Mouse (Mus musculus) G1E (cell line): ENCODE data around the gene Ksr1. TPM values are rescaled to one million over a fixed set of nuclear protein-coding genes. Genes with fewer than 3 reads are reported as not detected.

ENCODE experiments used
- ATAC-seq: 2 replicates; pipeline ENCODE4 v1.8.0; 2016; ENCODE audit warnings: mild to moderate bottlenecking; ENCODE audit not compliant: insufficient number of reproducible peaks, poor library complexity, low FRiP score, severe bottlenecking; ENCODE audit errors: extremely low read depth
- DNase-seq: peaks from one replicate; pipeline ENCODE4 v3.0.0; 2012; ENCODE audit warnings: low spot score
- H3K27me3 ChIP-seq: 2 replicates; pipeline ENCODE4 v1.6.1; 2012; ENCODE audit warnings: mild to moderate bottlenecking, low read length, inconsistent platforms; ENCODE audit not compliant: insufficient read depth
- H3K36me3 ChIP-seq: replicated peaks from 2 replicates; pipeline ENCODE3; 2012; ENCODE audit warnings: mild to moderate bottlenecking, inconsistent platforms
- H3K4me1 ChIP-seq: 2 replicates; pipeline ENCODE4 v1.6.1; 2012; ENCODE audit warnings: low read depth, low read length, inconsistent platforms, mixed read lengths; ENCODE audit not compliant: insufficient read depth
- H3K4me3 ChIP-seq: 2 replicates; pipeline ENCODE4 v1.5.1; 2012; ENCODE audit warnings: low read depth, mild to moderate bottlenecking, inconsistent platforms, low read length, moderate library complexity, mixed read lengths
- H3K9me3 ChIP-seq: replicated peaks from 2 replicates; pipeline ENCODE4 v1.6.1; 2012; ENCODE audit warnings: inconsistent platforms
- CTCF ChIP-seq: IDR thresholded peaks from 2 replicates; pipeline ENCODE4 v1.5.1; 2012; ENCODE audit warnings: low read depth, low read length, inconsistent platforms, mixed read lengths
- GATA1 ChIP-seq: IDR thresholded peaks from 2 replicates; pipeline ENCODE4 v1.6.1; 2012; ENCODE audit warnings: borderline replicate concordance, low read length, inconsistent platforms, mixed read lengths
- GATA2 ChIP-seq: IDR thresholded peaks from 2 replicates; pipeline ENCODE4 v1.6.1; 2012; ENCODE audit warnings: low read depth, low read length, inconsistent platforms, borderline replicate concordance
- POLR2AphosphoS5 ChIP-seq: IDR thresholded peaks from 2 replicates; pipeline ENCODE4 v1.6.1; 2012; ENCODE audit warnings: low read depth, low read length, inconsistent platforms; ENCODE audit not compliant: insufficient replicate concordance
- TAL1 ChIP-seq: conservative IDR thresholded peaks from 2 replicates; pipeline ENCODE4 v1.6.1; 2012; ENCODE audit warnings: low read depth, low read length, inconsistent platforms, mixed read lengths
- polyA plus RNA-seq: library from polyadenylated mRNA; stranded (reverse); fragments of >175 nt; gene quantifications from 2 replicates; pipeline ENCODE4 v1.2.3, GENCODE M21; 2012
- total RNA-seq, 2 experiments: library from RNA; stranded (forward) in 1 of 2; stranded (reverse) in 1 of 2; fragments of 200-1000 nt in 1 of 2; fragments of >200 nt in 1 of 2; fragmentation: Nextera tagmentation in 1 of 2; gene quantifications; 2 replicates each; pipeline ENCODE4 v1.2.3; 2014 to 2017

Ksr1 gene
- total and polyA plus RNA-seq, 3 experiments: 3.3 to 9.0 (median 3.8) TPM

- H3K27me3 ChIP-seq: no peaks in the 10 kb centered on the region
- no peaks in the 10 kb centered on the region for H3K9me3 ChIP-seq
- TF ChIP-seq GATA2: no peak
- TF ChIP-seq TAL1: no peak
- TF ChIP-seq CTCF: no peak
- TF ChIP-seq GATA1: no peak
- TF ChIP-seq POLR2AphosphoS5: no peak
- H3K36me3 ChIP-seq: peaks cover 81% of the 10 kb centered on the region
- H3K4me3 ChIP-seq: no peak overlapping the region
- no peak for ATAC-seq
- H3K4me1 ChIP-seq: peaks cover 61% of the 10 kb centered on the region
- no peak for DNase-seq
These were observed 169.3 kb downstream of the Ksr1 start for GRCm38 (mm10) chr11:78976731-78977510.

DNA sequence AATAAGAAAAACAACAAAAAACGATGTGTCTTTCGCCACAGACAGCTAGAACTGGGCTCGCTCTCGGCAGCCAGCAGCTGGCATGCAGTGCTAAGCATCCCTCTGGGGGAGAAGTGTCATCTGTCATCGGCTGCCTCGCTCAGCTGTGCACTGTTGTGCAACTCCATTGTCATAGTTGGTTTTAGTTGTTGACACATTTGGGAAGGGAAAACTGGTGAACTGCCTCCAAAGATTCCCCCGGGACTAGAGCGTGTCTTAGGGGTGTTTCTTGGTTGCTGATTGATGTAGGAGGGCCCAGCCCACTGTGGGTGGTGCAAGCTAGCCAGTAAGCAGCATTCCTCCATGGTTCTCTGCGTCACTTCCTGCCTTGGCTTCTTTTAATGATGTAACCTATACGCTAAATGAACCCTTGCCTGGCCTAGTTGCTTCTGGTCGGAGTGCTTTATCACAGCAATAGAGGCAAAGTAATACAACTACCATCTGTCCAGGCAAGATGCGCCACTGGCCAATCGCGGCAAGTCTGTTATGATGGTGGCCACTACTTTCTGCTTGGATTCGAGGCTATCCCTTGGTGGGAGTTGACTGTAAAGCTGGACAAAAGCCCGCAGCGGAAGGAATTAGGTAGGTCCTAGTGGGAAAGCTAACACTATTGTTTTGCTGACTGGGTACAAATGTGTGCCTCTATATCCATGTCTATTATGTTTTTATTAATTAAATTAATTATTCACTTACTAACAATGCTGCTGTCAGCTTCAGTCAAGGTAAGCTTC lies 172.6 kb downstream of the Ksr1 start:
- peaks cover 98% of the 10 kb centered on the region for H3K36me3 ChIP-seq
- DNase-seq (no peak), ATAC-seq (no peak)
- no peaks in the 10 kb centered on the region for H3K27me3 ChIP-seq
- no peaks in the 10 kb centered on the region for H3K9me3 ChIP-seq
- H3K4me3 ChIP-seq: no peak overlapping the region
- TF ChIP-seq GATA1: no peak
- TF ChIP-seq TAL1: no peak
- no peak for TF ChIP-seq GATA2
- no peak for TF ChIP-seq POLR2AphosphoS5
- TF ChIP-seq CTCF: no peak
- H3K4me1 ChIP-seq: peaks cover 48% of the 10 kb centered on the region

- DNase-seq (no peak), ATAC-seq (no peak)
- TF ChIP-seq GATA1 (no peak), GATA2 (no peak), CTCF (no peak), TAL1 (no peak), POLR2AphosphoS5 (no peak)
- no peaks in the 10 kb centered on the region for H3K9me3 ChIP-seq
- H3K4me3 ChIP-seq: no peak overlapping the region
- peaks cover 48% of the 10 kb centered on the region for H3K4me1 ChIP-seq
- peaks cover 99% of the 10 kb centered on the region for H3K36me3 ChIP-seq
- no peaks in the 10 kb centered on the region for H3K27me3 ChIP-seq
These were observed 173.3 kb downstream of the Ksr1 start for GRCm38 (mm10) chr11:78972811-78973351.

DNA sequence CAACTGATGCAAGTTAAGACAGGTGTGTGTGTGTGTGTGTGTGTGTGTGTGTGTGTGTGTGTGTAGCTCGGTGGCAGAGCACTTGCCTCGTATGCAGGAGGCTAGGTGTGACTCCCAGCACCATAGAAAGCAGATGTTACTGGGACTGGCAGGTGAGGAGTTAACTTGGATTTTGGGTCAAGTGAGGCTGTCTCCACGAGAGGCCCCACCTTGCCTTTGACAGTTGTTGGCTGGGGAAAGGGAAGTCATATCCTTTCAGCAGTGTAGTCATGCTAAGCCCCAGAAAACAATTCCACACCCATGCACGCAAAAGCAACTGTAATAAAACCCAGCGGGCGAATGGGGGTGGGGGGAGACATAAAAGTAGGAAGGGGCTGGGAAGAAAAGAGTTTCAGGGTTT lies 173.9 kb downstream of the Ksr1 start:
- no peak overlapping the region for H3K4me3 ChIP-seq
- DNase-seq (no peak), ATAC-seq (no peak)
- H3K9me3 ChIP-seq: no peaks in the 10 kb centered on the region
- H3K4me1 ChIP-seq: peaks cover 49% of the 10 kb centered on the region
- H3K36me3 ChIP-seq: peaks cover 99% of the 10 kb centered on the region
- TF ChIP-seq CTCF (no peak), TAL1 (no peak), POLR2AphosphoS5 (no peak), GATA2 (no peak), GATA1 (no peak)
- H3K27me3 ChIP-seq: no peaks in the 10 kb centered on the region

DNA sequence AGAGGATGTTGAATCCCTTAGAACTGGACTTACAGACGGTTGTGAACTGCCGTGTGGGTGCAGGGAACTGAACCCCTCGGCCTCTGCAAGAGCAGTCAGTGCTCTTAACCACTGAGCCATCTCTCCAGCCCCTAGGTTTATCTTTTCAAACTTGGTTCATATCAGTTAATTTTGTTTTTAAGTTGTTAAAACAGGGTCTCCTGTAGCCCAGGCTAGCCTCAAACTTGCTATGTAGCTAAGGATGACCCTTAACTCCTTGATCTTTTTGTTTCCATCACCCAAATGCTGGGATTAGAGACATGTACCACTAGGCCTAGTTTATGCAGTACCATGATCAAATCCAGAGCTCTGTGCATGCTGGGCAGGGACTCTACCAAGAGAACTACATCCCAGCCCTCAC lies 174.5 kb downstream of the Ksr1 start:
- Histone ChIP-seq H3K4me3 (no peak overlapping the region), H3K4me1 (peaks cover 49% of the 10 kb centered on the region), H3K36me3 (peaks cover 99% of the 10 kb centered on the region), H3K27me3 (no peaks in the 10 kb centered on the region), H3K9me3 (no peaks in the 10 kb centered on the region)
- no peak for TF ChIP-seq POLR2AphosphoS5
- no peak for TF ChIP-seq TAL1
- no peak for TF ChIP-seq GATA1
- no peak for TF ChIP-seq CTCF
- no peak for TF ChIP-seq GATA2
- ATAC-seq: no peak
- no peak for DNase-seq

- ATAC-seq (no peak), DNase-seq (no peak)
- Histone ChIP-seq H3K4me3 (no peak overlapping the region), H3K27me3 (no peaks in the 10 kb centered on the region), H3K36me3 (peaks cover 99% of the 10 kb centered on the region), H3K9me3 (no peaks in the 10 kb centered on the region), H3K4me1 (peaks cover 44% of the 10 kb centered on the region)
- TF ChIP-seq TAL1 (no peak), POLR2AphosphoS5 (no peak), CTCF (no peak), GATA2 (no peak), GATA1 (no peak)
These were observed 175.1 kb downstream of the Ksr1 start for GRCm38 (mm10) chr11:78971096-78971495.
